Mouse (Mus musculus) testis, postnatal 14 days (tissue): ENCODE results near the gene Ubc.
A peak's percentile ranks its signal among the peaks of the same experiment; 100 is the strongest.
"Not testable (repeated sequence)": the region's sequence is repeated elsewhere in the genome, so short reads cannot be mapped to it uniquely, and the experiment has no call there.

Source experiments
- DNase-seq: peaks from one replicate; pipeline ENCODE4 v3.0.0; 2021; ENCODE audit warnings: low spot score

Gene Ubc

DNA sequence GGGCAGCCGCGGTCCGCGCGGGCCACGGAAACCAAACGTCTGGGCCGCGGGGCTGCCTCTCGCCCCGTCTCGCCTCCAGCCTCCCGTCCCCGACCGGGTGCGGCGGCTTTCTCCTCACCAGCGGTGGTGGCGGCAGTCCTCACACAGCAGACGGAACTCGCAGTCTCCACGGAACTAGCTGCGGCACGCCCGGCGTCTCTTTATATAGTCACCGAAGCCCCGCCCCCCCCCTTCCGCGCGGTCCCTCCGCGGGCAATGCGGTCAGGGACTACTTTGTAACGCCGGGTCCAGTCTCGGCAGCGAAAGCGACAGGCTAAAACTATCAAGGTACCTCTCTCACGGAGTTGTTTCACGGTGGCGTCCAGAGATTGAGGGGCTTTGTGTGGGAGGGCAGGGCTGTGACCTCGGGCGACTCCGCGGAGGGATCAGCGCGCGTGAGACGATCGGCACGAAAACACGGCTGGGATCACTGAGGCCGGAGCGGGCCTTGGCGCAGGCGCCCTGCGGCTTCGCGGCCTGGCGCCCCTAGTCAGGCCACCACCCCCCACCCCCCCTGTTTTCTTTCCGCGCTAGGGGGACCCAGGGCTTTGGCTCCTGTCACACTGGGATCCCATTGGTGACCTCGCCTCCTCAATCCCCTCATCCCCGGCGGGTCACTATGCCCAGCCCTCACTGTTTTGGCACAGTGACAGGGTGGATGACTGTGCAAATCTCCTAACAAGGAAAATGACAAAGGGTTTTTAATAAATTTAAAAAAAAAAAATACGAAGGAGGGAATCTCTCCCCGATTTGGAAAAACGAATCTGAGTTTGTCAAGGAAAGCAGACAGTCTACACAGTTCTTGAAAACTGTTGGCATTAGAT, at the start of gene Ubc:
Gene Ubc, minus strand, starts transcription at position 624 of the 863 bp plus-strand sequence.
- DNase-seq = peak; percentile 86

GRCm38 (mm10) chr5:125434347-125434746, 44.3 kb upstream of the Ubc start:
- DNase-seq = not testable (repeated sequence)

DNA sequence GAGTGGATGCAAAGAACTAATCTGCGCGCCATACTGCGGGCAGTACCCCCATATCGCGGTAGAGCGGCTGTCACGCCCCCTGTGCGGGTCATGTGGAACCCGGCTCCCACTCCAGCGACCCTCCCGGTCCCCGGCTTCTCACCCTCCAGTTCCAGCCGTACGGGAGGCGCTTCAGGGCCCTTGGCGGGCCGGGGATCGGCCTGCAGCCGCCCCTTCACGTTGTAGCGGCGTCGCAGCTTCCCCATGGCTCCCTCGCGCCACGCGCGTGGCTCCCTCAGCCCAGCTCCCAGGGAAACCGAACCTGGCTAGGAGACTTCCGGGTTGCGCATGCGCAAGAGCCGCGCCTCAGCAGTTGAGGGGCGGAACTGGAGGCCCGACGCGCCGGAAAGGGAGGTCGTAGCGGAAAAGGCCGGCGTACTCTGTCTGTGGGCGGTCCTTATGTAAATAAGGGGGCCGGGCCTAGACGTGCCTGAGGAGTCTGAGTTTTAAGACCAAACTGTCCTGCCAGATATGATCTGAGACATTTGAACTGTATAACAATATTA, 43.9 kb upstream of the Ubc start, which contains the start of gene Dhx37:
Gene Dhx37, minus strand, starts transcription at position 329 of the 545 bp plus-strand sequence.
- DNase-seq = peak; percentile 96

- DNase-seq = not testable (repeated sequence)
Observed at GRCm38 (mm10) chr5:125432324-125432723, 42.3 kb upstream of the Ubc start.

DNA sequence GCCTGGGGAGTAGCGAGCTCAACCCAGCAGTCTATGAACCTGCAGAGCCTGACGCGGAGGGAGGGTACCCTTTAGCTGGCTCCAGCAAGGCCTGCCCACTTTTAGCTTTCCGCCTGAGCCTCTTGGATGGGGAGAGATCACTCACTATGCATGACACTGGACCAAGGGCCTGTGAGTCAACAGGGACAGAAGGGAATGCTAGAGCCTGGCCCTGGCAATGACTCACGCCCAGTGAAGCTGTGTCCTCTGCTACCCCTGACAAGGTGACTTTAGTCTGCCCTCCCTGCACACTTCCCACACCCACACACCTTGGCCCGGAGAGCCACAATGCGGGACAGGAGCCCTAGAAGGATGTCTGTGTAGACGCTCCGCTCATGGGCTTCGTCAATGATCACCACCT, 36.3 kb upstream of the Ubc start:
- no peak for DNase-seq

GRCm38 (mm10) chr5:125425698-125426276, 35.8 kb upstream of the Ubc start:
- DNase-seq = no peak

DNA sequence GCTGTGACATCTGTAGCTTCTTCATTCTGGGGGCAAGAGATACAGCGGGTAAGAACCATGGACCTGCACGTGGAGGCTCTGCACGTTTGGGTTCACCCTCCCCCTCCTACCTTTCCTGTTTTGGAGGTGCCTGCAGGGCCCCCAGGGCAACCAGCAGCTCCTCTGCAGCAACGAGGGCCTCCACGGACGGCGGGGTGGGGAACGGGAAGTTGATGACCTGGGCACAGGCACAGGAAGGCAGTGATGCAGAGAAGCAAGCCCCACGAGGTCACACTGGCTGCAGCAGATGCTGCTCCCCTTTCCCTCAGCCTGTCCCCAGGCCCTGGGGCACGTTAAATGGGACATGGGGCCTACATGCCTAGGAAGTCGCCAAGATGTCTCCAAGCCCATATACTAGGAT, 29.1 kb upstream of the Ubc start:
- DNase-seq = no peak

DNA sequence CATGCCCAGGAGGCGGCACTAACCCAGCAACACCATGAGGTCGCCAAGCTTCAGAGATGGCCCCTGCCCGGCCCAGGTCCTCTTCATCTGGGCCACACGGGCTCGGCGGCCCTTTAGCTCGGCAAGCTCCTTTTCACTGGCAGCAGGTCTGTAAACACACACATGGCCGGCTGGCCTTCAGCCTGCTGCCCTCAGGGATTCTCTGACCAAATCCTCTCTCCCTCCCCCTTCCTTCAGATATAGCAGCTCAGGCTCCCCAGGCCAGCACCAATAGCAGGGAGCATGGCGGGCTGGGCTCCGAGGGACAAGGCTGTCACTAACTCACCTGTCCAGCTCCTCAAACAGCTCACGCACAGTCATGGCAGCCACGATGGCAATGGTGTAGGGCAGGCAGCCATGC, 28.6 kb upstream of the Ubc start:
- no peak for DNase-seq

DNA sequence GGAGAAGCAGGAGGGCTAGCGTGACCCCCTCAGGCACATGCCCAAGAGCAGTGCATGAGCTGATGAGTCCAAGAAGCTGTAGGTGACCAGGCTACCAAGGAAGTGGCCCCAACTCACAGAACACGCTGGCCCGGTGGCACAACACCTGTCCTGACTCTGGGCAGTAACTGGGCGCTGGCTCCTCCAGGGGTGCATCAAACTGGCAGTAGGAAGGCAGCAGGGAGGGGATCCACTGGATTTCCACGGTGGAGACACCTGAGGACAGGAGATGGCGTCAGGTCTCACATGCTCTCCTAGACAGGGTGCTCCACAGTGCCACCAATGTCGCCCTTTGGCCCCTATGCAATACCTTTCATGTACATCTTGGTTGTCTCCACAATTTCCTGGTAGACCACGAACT, 26.2 kb upstream of the Ubc start:
- no peak for DNase-seq

- no peak for DNase-seq
Observed at GRCm38 (mm10) chr5:125413763-125414162, 23.8 kb upstream of the Ubc start.

- not testable (repeated sequence) for DNase-seq
Observed at GRCm38 (mm10) chr5:125412536-125412935, 22.5 kb upstream of the Ubc start.

DNA sequence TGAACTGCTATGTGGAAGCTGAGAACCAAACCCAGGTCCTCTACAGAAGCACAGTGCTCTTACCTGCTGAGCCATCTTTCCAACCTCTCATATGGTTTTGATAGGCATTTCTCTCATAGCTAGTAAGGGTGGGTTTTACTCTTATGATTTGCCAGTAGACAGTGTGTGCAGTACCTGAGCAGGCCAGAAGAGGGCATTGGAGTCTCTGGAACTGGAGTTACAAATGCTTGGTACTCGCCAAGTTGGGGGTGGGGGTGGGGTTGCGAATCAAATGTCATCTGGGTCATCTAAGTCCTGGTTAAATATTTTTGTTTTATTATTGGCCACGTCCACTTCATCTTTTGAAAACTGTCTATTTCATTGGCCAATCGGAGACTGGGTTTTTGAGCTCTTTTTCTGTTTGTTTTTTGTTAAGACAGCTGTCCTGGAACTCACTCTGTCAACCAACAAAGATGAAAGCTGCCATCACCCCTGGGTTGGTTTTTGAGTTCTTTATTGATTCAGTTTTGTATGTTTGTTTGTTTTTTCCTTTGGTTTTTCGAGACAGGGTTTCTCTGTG, 22.0 kb upstream of the Ubc start:
- no peak for DNase-seq

DNA sequence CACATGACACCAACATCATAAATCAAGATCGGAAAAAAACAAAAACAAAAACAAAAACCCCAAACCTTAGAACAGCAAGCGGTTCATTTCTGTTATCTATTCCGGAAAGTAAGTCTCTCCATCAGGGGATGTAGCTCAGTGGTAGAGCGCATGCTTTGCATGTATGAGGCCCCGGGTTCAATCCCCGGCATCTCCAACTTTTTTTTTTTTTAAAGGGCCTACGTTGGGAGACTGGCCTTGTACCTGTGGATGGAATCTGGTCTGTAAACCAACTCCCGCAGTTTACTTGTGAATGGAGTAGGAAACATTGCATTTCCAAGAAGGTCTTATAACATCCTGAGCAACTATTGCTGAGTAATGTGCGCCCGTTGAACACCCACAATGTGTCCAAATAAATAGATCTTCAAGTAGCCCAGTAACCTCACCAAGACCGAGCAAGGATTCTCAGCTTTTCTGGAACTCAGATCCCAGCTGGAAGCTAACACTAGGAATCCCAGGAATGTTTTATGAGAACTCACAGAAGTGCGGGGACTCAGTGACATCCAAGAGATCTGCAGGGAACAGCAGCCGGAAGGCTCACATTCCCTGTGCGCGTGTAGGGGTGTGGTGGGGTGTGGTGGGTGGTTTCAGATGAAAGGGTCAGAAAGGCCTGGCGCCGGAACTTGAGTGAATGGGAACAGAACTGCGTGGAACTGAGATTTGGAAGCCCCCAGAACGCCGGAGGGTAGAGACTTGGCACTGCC, 19.5 kb upstream of the Ubc start:
- DNase-seq = no peak

DNA sequence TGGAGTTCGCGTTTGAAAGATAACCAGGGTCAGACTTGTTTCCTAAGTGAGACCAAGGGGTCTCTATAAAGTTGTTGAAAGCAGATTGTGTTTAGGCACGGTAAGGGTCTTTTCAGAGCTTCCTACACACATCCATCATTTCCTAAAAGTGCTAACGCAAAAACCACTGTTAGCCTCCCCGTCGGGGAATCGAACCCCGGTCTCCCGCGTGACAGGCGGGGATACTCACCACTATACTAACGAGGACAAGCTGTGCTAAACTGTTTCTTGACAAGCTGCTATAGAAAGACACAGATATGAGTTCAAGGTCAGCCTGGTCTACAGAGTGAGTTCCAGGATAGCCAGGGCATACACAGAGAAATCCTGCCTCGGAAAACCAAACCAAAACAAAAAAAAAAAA, 18.8 kb upstream of the Ubc start:
- peak; percentile 75 for DNase-seq

DNA sequence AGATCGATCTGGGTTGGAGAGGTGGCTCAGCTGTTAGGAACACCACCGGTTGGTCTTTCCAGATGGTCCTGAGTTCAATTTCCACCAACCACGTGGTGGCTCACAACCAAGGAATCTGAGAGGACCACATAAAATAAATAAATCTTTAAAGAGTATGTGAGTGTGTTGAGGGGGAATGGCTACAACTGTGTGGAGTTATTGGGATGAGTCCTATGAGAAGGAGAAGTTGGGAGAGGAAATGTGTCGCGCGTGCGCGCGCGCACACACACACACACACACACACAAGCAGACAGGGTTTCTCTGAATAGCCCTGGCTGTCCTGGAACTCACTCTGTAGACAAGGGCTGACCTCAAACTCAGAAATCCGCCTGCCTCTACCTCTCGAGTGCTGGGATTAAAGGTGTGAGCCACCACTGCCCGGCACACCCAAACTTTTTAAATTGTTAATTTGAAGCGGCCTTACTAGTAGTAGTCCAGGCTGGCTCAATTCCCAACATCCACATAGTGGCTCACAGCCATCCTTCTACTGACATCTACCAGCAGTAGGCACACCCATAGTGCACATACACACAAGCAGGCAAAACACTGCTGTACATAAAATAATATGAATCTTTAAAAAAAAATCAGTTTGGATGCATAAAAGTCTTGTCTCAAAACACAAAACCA, 18.0 kb upstream of the Ubc start:
- DNase-seq = no peak

- no peak for DNase-seq
Observed at GRCm38 (mm10) chr5:125407020-125407830, 17.2 kb upstream of the Ubc start.

- no peak for DNase-seq
Observed at GRCm38 (mm10) chr5:125406322-125407016, 16.5 kb upstream of the Ubc start.

DNA sequence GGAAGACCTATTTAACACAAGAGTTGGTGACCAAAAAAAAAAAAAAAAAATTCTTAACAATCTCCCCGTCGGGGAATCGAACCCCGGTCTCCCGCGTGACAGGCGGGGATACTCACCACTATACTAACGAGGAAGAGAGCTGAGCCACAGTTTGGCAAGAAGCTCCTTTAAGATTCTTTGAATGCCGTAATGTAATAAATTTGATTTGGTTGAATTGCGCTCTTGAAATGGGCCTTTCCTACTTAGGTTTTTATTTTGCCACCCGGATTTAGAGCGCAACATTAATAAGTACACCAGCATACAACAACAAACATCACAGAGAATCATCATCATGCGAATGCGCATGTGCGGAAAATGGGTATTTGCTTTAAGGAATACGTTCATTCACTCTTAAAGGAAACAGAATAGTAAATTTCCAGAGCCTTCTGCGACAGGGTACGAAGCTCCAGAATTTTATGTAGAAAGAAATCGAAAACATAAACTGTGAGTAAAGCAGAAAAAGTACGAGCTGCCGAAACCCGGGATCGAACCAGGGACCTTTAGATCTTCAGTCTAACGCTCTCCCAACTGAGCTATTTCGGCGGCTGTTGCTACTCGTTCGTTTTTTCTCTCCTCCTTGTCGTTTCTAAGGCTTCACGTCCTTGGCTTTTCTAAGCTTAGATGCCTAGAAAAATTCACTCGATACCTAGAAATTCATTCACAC, 15.7 kb upstream of the Ubc start:
- peak; percentile 68 for DNase-seq

GRCm38 (mm10) chr5:125404903-125405545, 15.0 kb upstream of the Ubc start:
- DNase-seq = peak; percentile 50
